Mouse (Mus musculus): ENCODE results near the gene Bcar1.

DNA sequence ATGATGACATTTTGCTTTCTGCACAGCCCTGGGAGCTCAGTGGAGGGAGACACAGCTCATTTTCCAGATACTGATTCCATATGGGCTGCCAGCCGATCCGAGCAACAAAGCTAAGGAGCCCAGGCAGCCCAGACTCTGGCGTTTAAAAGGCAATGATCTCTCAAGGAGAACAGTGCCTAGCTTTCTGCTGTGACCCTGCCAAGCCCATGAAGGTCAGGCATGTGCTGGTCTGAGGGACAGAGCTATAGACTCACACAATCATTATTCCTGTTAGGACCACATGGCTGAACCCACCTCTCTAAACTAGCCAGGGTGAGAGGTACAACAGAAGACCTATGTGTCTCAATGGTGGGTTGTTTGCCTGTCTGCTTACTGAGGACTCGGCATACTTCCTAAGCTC lies 44.1 kb upstream of the Bcar1 start:
- TF ChIP-seq CTCF (IDR thresholded peaks at IDR 0.05; ENCODE audit: low read depth) (no peak), EP300 (IDR thresholded peaks at IDR 0.05; ENCODE audit: low read depth) (no peak)
